Mouse (Mus musculus): Measurements from ENCODE around the gene Braf.

Braf gene

DNA sequence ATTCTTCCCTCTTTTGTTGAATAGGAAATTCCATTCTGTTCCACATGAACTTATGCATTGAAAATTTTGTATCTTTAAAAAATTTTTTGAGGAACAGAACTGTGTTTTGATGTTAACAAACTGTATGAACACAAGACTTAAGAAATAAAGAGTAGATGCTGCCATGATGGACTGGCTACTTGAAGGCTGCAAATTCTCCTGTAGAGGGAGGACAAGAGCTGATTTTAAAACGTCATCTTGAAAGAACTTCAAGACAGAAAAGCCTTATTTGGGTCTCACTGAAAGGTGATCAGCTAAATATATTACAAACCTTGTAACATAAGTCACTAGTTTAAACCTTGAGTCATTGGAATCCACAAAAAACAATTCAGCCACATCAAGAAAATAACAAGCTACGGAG, 115.1 kb downstream of the Braf start:
- no peak for DNase-seq (ENCODE audit: inconsistent age in 2 of 2, low spot score in 1 of 2)

GRCm38 (mm10) chr6:39607365-39607764, 117.9 kb downstream of the Braf start:
- DNase-seq (ENCODE audit: inconsistent age in 2 of 2, low spot score in 1 of 2), result no peak

DNA sequence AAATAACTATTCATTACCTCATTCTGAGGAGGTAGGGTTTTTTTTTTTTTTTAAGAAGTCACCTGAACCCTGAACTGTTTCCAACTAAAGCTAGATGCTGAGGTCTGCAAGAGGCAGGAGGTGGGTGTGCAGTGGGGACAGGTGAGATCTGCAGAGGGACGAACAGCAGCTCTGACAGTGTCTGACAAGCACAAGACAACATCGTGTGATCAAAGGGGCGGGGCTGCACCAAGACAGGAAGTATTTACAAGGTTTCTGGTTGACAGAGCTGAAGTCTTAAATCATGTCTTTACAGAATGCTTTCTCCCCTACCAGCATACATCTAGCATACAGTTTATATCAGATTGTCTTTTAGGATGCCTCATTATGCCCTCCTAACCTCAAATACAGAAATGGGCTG, 118.4 kb downstream of the Braf start:
- no peak for DNase-seq (ENCODE audit: inconsistent age in 2 of 2, low spot score in 1 of 2)

DNA sequence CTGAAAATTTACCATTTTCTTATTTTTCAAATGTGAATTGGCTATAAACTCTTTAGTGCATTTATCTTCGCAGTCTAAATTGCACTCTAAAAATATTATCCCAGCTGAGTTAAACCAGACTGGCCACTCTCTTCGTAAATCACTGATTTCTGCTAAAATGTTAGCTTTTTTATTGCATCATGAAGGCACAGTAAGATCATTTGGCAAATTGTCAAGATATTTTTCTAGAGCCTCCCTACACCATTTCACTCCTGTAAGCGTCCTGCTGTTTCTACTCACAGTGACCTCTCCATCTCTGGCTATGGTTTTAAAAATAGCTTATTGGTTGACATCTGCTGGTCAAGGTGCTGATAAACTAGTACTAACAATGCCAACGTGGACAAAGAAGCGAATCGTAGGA, 119.2 kb downstream of the Braf start:
- DNase-seq (ENCODE audit: inconsistent age in 2 of 2, low spot score in 1 of 2), result no peak

GRCm38 (mm10) chr6:39604565-39604964, 120.7 kb downstream of the Braf start:
- DNase-seq (ENCODE audit: inconsistent age in 2 of 2, low spot score in 1 of 2), result no peak

- DNase-seq (ENCODE audit: inconsistent age in 2 of 2, low spot score in 1 of 2), result no peak
Measured at GRCm38 (mm10) chr6:39601828-39602227, 123.4 kb downstream of the Braf start.

GRCm38 (mm10) chr6:39600851-39601250, 124.4 kb downstream of the Braf start:
- DNase-seq (ENCODE audit: inconsistent age in 2 of 2, low spot score in 1 of 2), result no peak

- peak; percentile 96 to 99 for DNase-seq (ENCODE audit: inconsistent age in 2 of 2, low spot score in 1 of 2)
Measured at GRCm38 (mm10) chr6:39592401-39593214, 132.7 kb downstream of the Braf start, which contains the start of gene Ndufb2. Gene Ndufb2 (plus strand): TSS chr6:39592574.

GRCm38 (mm10) chr6:39591481-39591880, 133.8 kb downstream of the Braf start:
- no peak for DNase-seq (ENCODE audit: inconsistent age in 2 of 2, low spot score in 1 of 2)

DNA sequence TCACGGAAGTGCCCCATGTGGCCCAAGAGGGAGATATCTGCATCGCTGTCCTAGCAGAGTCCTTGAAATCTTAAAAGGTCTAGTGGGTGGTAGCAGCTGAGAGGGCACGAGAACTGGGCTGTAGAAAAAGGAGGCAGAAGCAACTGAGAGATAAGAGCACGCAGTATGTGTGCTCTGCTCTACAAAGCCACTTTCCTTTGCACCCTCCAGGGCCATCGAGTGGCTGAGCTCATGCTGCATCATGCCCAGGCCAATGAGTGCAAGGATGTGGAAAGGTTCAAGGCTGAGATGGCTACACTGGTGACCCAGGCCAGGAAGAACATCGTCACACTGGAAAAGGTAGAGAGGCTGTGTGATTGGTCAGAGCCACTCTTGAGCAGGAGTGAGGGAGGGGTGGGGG, 139.7 kb downstream of the Braf start, which contains the start of gene Gm42420:
Gene Gm42420 (plus strand): TSS at position 237 of the 400 bp plus-strand sequence.
- DNase-seq (ENCODE audit: inconsistent age in 2 of 2, low spot score in 1 of 2), result peak; percentile 52 to 75

DNA sequence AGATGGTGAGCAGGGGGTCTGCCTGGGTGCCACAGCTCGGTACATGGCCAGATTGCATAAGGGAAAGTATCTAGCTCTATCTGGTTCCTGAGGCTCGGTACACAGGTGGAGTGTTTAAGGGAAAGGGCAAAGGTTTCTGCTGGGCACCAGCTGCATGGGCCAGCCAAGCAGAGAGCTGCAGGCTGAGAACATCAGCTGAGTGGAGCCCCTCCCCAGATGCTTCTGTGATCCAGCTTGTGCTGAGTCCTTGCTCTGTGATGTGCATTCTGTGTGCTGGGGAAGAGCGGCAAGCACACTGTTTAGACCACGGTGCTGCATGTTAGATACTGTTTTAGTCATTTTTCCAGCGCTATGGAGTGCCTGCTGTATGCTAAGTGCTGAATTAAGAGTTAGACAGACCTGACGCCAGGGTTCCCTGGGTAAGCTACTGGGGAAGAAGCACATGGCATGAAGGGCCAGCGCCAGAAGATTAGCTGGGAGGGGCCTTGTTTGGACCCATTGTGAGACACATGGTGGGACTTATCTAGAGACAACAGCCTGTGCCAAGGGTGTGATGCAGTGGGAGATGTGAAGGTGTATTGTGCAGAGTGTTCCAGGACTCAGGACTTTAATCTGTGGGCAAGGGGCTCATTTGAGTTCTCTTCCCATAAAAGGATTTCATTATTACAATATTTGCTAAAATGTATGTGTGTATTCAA, 144.0 kb downstream of the Braf start:
- no peak for DNase-seq (ENCODE audit: inconsistent age in 2 of 2, low spot score in 1 of 2)

- DNase-seq (ENCODE audit: inconsistent age in 2 of 2, low spot score in 1 of 2), result no peak
Measured at GRCm38 (mm10) chr6:39580558-39580957, 144.7 kb downstream of the Braf start.

DNA sequence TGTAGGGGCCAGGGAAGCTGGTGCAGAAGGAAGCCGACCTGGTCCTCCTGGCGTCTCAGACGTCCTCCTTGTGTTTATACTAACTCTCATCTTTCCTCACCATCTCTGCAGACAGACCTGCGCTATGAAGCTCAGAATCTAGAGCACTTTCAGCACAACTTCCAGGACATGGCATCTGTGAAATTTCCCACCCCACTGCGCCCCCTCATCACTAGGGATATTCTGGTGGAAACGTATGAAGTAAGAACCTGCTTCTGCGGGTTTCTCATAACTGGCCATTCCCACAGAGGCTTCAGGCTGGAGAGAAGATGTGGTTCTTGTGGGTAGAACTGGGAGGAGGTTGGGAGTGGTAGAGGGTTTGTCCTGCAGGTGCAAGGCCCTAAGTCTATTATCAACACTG, 145.7 kb downstream of the Braf start:
- no peak for DNase-seq (ENCODE audit: inconsistent age in 2 of 2, low spot score in 1 of 2)

DNA sequence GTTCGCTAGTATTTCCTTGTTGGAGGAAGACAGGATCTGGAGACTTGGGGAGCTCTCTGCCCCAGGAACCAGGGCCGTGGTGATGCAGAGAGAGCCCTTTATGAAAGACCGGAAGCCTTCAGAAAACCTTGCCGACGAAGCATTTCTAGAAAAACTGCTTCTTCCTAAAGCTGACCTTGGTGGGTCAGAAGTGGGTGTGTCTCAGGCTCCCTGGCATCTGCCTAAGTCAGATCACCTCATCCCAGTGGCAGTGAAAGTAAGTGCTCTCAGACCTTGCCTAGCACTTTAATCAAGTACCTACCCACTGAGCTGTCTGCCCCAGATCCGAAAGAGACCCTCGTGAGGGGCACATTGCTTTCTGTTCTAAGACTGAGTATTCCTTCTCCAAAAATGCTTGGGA, 150.3 kb downstream of the Braf start:
- no peak for DNase-seq (ENCODE audit: inconsistent age in 2 of 2, low spot score in 1 of 2)

GRCm38 (mm10) chr6:39574555-39574869, 150.8 kb downstream of the Braf start:
- peak in 1 of 2 experiments; percentile 46 for DNase-seq (ENCODE audit: inconsistent age in 2 of 2, low spot score in 1 of 2)

DNA sequence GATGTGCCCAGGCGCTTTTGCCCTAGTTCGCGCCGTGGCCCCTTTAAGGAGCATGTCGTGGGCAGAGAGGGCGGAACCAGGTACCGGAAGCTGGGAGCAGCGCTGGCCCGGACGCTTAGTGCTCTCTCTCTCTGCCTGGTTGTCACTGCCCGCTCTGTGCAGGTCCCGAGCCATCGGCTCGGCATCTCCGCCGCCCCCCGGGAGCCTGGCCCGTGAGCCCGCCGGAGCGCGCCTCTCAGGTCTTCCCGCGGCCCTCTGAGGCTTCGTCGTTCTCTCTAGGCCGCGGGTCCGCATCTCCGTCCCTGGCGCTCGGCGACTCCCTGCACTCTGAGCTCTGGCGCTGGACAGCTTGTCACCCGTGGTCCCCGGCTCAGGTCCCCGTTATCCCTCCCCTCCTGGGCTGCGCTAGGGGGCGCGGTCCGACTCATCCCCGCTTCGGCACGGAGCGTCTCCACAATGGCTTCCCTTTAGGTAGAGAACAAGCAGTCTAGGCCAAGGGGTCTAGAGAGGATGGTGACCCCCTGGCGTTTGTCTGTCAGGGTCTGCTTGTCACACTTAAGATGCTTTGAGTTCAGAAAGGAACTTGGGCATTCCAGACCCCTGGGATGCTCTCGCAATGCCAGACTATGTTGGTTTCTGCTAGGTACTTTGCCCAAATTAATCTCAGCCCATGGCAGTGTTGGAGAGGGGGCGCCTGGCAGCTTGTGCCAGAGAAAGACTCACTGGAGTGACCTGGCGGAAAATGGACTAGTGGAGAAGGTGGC, 151.3 kb downstream of the Braf start, which contains the start of gene Adck2:
Gene Adck2 (plus strand): TSS at position 83 of the 764 bp plus-strand sequence.
- DNase-seq (ENCODE audit: inconsistent age in 2 of 2, low spot score in 1 of 2), result peak; percentile 88 to 95

- peak; percentile 65 to 84 for DNase-seq (ENCODE audit: inconsistent age in 2 of 2, low spot score in 1 of 2)
Measured at GRCm38 (mm10) chr6:39570426-39570825, 154.8 kb downstream of the Braf start.

DNA sequence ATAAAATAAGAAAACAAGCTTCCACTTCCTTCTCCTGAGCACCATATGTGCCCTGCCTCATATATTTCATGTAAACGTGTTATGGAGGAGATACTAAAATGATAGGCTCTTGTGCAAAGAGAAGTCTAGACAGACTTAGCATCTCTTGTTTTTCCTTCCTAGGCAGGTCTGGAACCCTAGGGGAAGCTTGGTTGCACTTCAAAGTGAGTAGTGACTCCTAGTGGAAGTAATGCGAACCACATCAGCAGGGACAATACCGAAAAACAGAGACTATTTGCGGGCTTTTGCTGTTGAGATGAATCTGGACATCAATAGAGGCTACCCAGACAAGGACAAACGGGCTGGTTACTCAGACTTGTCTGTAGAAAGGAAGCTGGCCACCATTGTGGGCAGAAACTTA, 157.7 kb downstream of the Braf start:
- peak in 1 of 2 experiments; percentile 70 for DNase-seq (ENCODE audit: inconsistent age in 2 of 2, low spot score in 1 of 2)

DNA sequence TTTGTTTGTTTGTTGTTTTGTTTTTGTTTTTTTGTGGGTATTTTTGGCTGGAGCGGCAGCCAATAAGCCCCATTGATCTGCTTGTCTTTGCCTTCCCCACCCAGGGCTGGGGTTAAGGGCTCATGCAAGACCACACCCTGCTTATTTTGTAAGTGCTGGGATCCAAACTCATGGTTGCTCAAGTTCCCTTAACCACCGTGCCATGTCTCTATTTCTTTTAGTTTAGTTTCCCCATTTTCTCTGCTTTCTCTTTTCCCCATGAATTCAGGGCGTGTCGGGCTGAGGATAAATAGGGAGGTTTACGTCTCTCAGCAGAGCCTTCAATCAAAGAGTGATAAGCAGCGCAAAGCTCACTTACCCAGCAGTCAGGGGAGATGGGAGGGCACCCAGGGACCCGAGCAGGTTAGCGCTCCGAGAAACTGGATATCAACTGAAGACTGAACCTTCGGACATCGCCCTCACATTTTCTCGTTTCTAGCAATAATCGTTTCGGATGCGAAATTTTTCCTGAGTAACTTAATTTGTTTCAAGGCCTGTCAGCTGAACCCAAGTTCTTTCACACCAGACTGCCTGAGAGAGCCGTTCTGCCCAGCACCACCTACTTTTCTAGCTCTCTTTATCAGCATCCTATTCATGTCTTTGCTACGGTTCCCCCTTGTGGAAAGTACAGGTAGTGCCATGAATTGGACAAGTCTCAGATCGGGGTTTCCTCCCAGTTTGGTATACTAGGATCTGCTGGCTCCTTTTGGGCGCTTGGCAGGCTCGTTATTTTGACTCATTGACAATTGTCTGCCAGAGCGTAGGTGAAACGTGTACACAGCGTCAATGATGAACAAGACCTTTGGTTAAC, 162.9 kb downstream of the Braf start:
- peak; percentile 77 to 95 for DNase-seq (ENCODE audit: inconsistent age in 2 of 2, low spot score in 1 of 2)

DNA sequence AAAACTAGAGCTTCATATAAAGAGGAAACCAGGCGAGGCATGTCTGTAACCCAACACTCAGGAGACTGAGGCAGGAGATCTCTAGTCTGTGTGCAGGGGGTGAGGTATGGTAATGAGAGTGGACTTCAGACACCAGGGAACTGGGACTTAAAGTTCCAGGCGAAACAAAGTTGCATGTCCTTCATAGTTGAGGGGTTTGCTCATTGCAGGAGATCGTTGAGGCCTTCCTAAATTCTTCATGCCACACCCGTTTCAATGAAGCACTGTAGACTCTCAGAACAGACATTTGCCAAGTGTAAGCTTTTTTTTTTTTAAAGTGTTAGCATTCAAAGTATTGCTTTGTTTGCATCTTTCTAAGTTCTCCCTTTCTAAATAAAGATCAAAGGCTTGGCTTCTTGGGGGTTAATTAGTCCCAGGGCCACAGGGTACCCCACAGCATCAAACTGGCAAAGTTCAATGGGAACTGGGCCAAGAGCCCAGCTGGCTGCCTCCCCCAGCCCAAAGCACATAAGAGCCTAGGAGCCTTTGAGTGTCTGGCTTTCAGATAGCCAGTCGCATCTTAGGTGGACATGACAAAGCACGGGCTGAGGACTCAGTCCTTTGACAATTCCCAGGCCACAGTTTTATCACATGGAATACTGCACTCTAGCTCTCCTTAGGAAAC, 165.9 kb downstream of the Braf start:
- DNase-seq (ENCODE audit: inconsistent age in 2 of 2, low spot score in 1 of 2), result no peak

Data from adrenal gland, adult (tissue).